Mouse (Mus musculus): ENCODE measurements around the gene Rnf5. TPM values are rescaled to one million over a fixed set of nuclear protein-coding genes. Genes with fewer than 3 reads are reported as not detected.
A peak's percentile ranks its signal among the peaks of the same experiment; 100 is the strongest.

The Rnf5 gene
- polyA plus RNA-seq, 1 experiment from 2014 or later = 328 TPM

- H3K9me3 ChIP-seq (ENCODE audit: control insufficient read depth, low read length) = no peaks in the 10 kb centered on the region
- H3K4me2 ChIP-seq (ENCODE audit: low read length) = no peak overlapping the region; the same call in 1 of the 2 replicates
- no peak overlapping the region for H3K4me3 ChIP-seq (replicated peaks; ENCODE audit: low read length)
- H3K27me3 ChIP-seq (replicated peaks; ENCODE audit: control insufficient read depth, insufficient read depth, low read length) = no peaks in the 10 kb centered on the region
- ATAC-seq = no peak
- WGBS = 89% methylated on average over 30 of the region's 30 CpGs
- H3K27ac ChIP-seq (ENCODE audit: low read length) = no peak overlapping the region
- peaks cover 32% of the 10 kb centered on the region for H3K4me1 ChIP-seq (replicated peaks; ENCODE audit: control insufficient read depth, insufficient read depth, low read length)
- peaks cover 6% of the 10 kb centered on the region for H3K36me3 ChIP-seq (ENCODE audit: control insufficient read depth, insufficient read depth)
- no peak overlapping the region for H3K9ac ChIP-seq (replicated peaks; ENCODE audit: low read depth, low read length)
Measured at GRCm38 (mm10) chr17:34645831-34646511, 42.5 kb upstream of the Rnf5 start.

GRCm38 (mm10) chr17:34645256-34645829, 41.9 kb upstream of the Rnf5 start:
- Histone ChIP-seq H3K36me3 (ENCODE audit: control insufficient read depth, insufficient read depth) (peaks cover 2% of the 10 kb centered on the region; the same call in 1 of the 2 replicates), H3K27me3 (replicated peaks; ENCODE audit: control insufficient read depth, insufficient read depth, low read length) (no peaks in the 10 kb centered on the region), H3K27ac (ENCODE audit: low read length) (no peak overlapping the region), H3K4me3 (replicated peaks; ENCODE audit: low read length) (peak overlapping the region; percentile 50), H3K4me2 (ENCODE audit: low read length) (peak overlapping the region; percentile 67), H3K9me3 (ENCODE audit: control insufficient read depth, low read length) (no peaks in the 10 kb centered on the region), H3K4me1 (replicated peaks; ENCODE audit: control insufficient read depth, insufficient read depth, low read length) (peaks cover 38% of the 10 kb centered on the region), H3K9ac (replicated peaks; ENCODE audit: low read depth, low read length) (no peak overlapping the region)
- no peak for ATAC-seq
- WGBS = 48% methylated on average over 10 of the region's 10 CpGs

GRCm38 (mm10) chr17:34644608-34645007, 41.1 kb upstream of the Rnf5 start, which contains the start of gene Fkbpl:
Gene Fkbpl, plus strand, starts transcription at chr17:34644764.
- peak; percentile 80 for ATAC-seq
- Histone ChIP-seq H3K36me3 (ENCODE audit: control insufficient read depth, insufficient read depth) (no peaks in the 10 kb centered on the region), H3K9me3 (ENCODE audit: control insufficient read depth, low read length) (no peaks in the 10 kb centered on the region), H3K27ac (ENCODE audit: low read length) (peak within 1 kb of the TSS; percentile 31; the same call in 1 of the 2 replicates), H3K4me2 (ENCODE audit: low read length) (peak within 1 kb of the TSS; percentile 67), H3K27me3 (replicated peaks; ENCODE audit: control insufficient read depth, insufficient read depth, low read length) (no peaks in the 10 kb centered on the region), H3K4me1 (replicated peaks; ENCODE audit: control insufficient read depth, insufficient read depth, low read length) (peaks cover 38% of the 10 kb centered on the region), H3K4me3 (replicated peaks; ENCODE audit: low read length) (peak within 1 kb of the TSS; percentile 50), H3K9ac (replicated peaks; ENCODE audit: low read depth, low read length) (peak within 1 kb of the TSS; percentile 62)
- under 1% methylated on average over 16 of the region's 16 CpGs for WGBS

GRCm38 (mm10) chr17:34643944-34644343, 40.5 kb upstream of the Rnf5 start:
- Histone ChIP-seq H3K9ac (replicated peaks; ENCODE audit: low read depth, low read length) (no peak overlapping the region), H3K9me3 (ENCODE audit: control insufficient read depth, low read length) (no peaks in the 10 kb centered on the region), H3K36me3 (ENCODE audit: control insufficient read depth, insufficient read depth) (no peaks in the 10 kb centered on the region), H3K4me2 (ENCODE audit: low read length) (no peak overlapping the region), H3K27me3 (replicated peaks; ENCODE audit: control insufficient read depth, insufficient read depth, low read length) (no peaks in the 10 kb centered on the region), H3K4me1 (replicated peaks; ENCODE audit: control insufficient read depth, insufficient read depth, low read length) (peaks cover 38% of the 10 kb centered on the region), H3K27ac (ENCODE audit: low read length) (0 out of 2 replicates have a peak overlapping the region, but pooled peaks have one; percentile 31), H3K4me3 (replicated peaks; ENCODE audit: low read length) (no peak overlapping the region)
- 83% methylated on average over 10 of the region's 10 CpGs for WGBS
- ATAC-seq = no peak

- Histone ChIP-seq H3K27ac (ENCODE audit: low read length) (no peak overlapping the region), H3K4me2 (ENCODE audit: low read length) (no peak overlapping the region), H3K36me3 (ENCODE audit: control insufficient read depth, insufficient read depth) (no peaks in the 10 kb centered on the region), H3K9ac (replicated peaks; ENCODE audit: low read depth, low read length) (no peak overlapping the region), H3K4me1 (replicated peaks; ENCODE audit: control insufficient read depth, insufficient read depth, low read length) (peaks cover 36% of the 10 kb centered on the region), H3K27me3 (replicated peaks; ENCODE audit: control insufficient read depth, insufficient read depth, low read length) (no peaks in the 10 kb centered on the region), H3K4me3 (replicated peaks; ENCODE audit: low read length) (no peak overlapping the region), H3K9me3 (ENCODE audit: control insufficient read depth, low read length) (no peaks in the 10 kb centered on the region)
- WGBS = 95% methylated on average over 4 of the region's 4 CpGs
- no peak for ATAC-seq
Measured at GRCm38 (mm10) chr17:34643379-34643778, 39.9 kb upstream of the Rnf5 start.

GRCm38 (mm10) chr17:34641945-34642344, 38.5 kb upstream of the Rnf5 start:
- Histone ChIP-seq H3K27me3 (replicated peaks; ENCODE audit: control insufficient read depth, insufficient read depth, low read length) (no peaks in the 10 kb centered on the region), H3K27ac (ENCODE audit: low read length) (no peak overlapping the region), H3K9me3 (ENCODE audit: control insufficient read depth, low read length) (no peaks in the 10 kb centered on the region), H3K4me3 (replicated peaks; ENCODE audit: low read length) (no peak overlapping the region), H3K4me2 (ENCODE audit: low read length) (no peak overlapping the region), H3K4me1 (replicated peaks; ENCODE audit: control insufficient read depth, insufficient read depth, low read length) (peaks cover 27% of the 10 kb centered on the region), H3K9ac (replicated peaks; ENCODE audit: low read depth, low read length) (no peak overlapping the region), H3K36me3 (ENCODE audit: control insufficient read depth, insufficient read depth) (no peaks in the 10 kb centered on the region)
- ATAC-seq = no peak
- 85% methylated on average over 3 of the region's 3 CpGs for WGBS

- H3K9me3 ChIP-seq (ENCODE audit: control insufficient read depth, low read length) = no peaks in the 10 kb centered on the region
- ATAC-seq = peak; percentile 54
- H3K9ac ChIP-seq (replicated peaks; ENCODE audit: low read depth, low read length) = 0 out of 2 replicates have a peak overlapping the region, but pooled peaks have one; percentile 8
- H3K4me3 ChIP-seq (replicated peaks; ENCODE audit: low read length) = no peak overlapping the region
- H3K4me1 ChIP-seq (replicated peaks; ENCODE audit: control insufficient read depth, insufficient read depth, low read length) = peaks cover 21% of the 10 kb centered on the region
- H3K27ac ChIP-seq (ENCODE audit: low read length) = peak overlapping the region; percentile 80
- no peaks in the 10 kb centered on the region for H3K27me3 ChIP-seq (replicated peaks; ENCODE audit: control insufficient read depth, insufficient read depth, low read length)
- peak overlapping the region; percentile 4; the same call in 1 of the 2 replicates for H3K4me2 ChIP-seq (ENCODE audit: low read length)
- 11% methylated on average over 11 of the region's 11 CpGs for WGBS
- no peaks in the 10 kb centered on the region for H3K36me3 ChIP-seq (ENCODE audit: control insufficient read depth, insufficient read depth)
Measured at GRCm38 (mm10) chr17:34640778-34641601, 37.5 kb upstream of the Rnf5 start.

- Histone ChIP-seq H3K9ac (replicated peaks; ENCODE audit: low read depth, low read length) (no peak overlapping the region), H3K4me1 (replicated peaks; ENCODE audit: control insufficient read depth, insufficient read depth, low read length) (peaks cover 12% of the 10 kb centered on the region), H3K9me3 (ENCODE audit: control insufficient read depth, low read length) (no peaks in the 10 kb centered on the region), H3K27me3 (replicated peaks; ENCODE audit: control insufficient read depth, insufficient read depth, low read length) (0 out of 2 replicates have a peak, but pooled peaks cover 2% of the 10 kb centered on the region), H3K36me3 (ENCODE audit: control insufficient read depth, insufficient read depth) (no peaks in the 10 kb centered on the region), H3K4me2 (ENCODE audit: low read length) (no peak overlapping the region), H3K27ac (ENCODE audit: low read length) (no peak overlapping the region), H3K4me3 (replicated peaks; ENCODE audit: low read length) (no peak overlapping the region)
- no peak for ATAC-seq
- 77% methylated on average over 7 of the region's 7 CpGs for WGBS
Measured at GRCm38 (mm10) chr17:34639461-34640255, 36.2 kb upstream of the Rnf5 start.

All from forebrain, embryonic 16.5 days (tissue).